Mouse (Mus musculus) embryonic facial prominence, embryonic 11.5 days (tissue): ENCODE measurements at regions not wholly inside any gene's neighbourhood (a gene's known extent, or its start where the extent isn't known, plus 50 kb on each side); places are given as distances from the start of the nearest gene placed in this dataset.

Source experiments
- ATAC-seq: fragments of 200-750 bp; cut with Nextera tagmentation; replicated peaks from 2 replicates; pipeline ENCODE4 v1.8.0; 2017; ENCODE audit warnings: low read depth; ENCODE audit not compliant: insufficient number of reproducible peaks, low FRiP score, low TSS enrichment
- DNase-seq: peaks from one replicate; pipeline ENCODE4 v3.0.0-alpha.2; 2015; ENCODE audit warnings: low spot score
- H3K27ac ChIP-seq: fragments of 300-500 bp; sonication (generic); replicated peaks from 2 replicates; pipeline ENCODE4 v1.5.1; 2014; ENCODE audit warnings: mild to moderate bottlenecking, low read depth, low read length, control low read depth
- H3K27me3 ChIP-seq: fragments of 300-500 bp; sonication (generic); 2 replicates; pipeline ENCODE4 v1.6.1; 2014; ENCODE audit warnings: mild to moderate bottlenecking, low read length, moderate library complexity, mixed read lengths; ENCODE audit not compliant: control insufficient read depth, insufficient read depth
- H3K36me3 ChIP-seq: fragments of 300-500 bp; sonication (generic); replicated peaks from 2 replicates; pipeline ENCODE4 v1.6.1; 2014; ENCODE audit warnings: low read depth, mild to moderate bottlenecking, low read length, moderate library complexity, mixed read lengths; ENCODE audit not compliant: control insufficient read depth, insufficient read depth
- H3K4me1 ChIP-seq: fragments of 300-500 bp; sonication (generic); 2 replicates; pipeline ENCODE4 v1.6.1; 2014; ENCODE audit warnings: low read length, mixed read lengths; ENCODE audit not compliant: control insufficient read depth, insufficient read depth
- H3K4me2 ChIP-seq: fragments of 300-500 bp; sonication (generic); 2 replicates; pipeline ENCODE4 v1.6.1; 2014; ENCODE audit warnings: low read depth, mild to moderate bottlenecking, control low read depth, low read length, moderate library complexity
- H3K4me3 ChIP-seq: fragments of 300-500 bp; sonication (generic); 2 replicates; pipeline ENCODE4 v1.5.1; 2014; ENCODE audit warnings: low read depth, low read length, control low read depth
- H3K9ac ChIP-seq: fragments of 300-500 bp; sonication (generic); replicated peaks from 2 replicates; pipeline ENCODE4 v1.6.1; 2014; ENCODE audit warnings: mild to moderate bottlenecking, control low read depth, low read length
- H3K9me3 ChIP-seq: fragments of 300-500 bp; sonication (generic); replicated peaks from 2 replicates; pipeline ENCODE4 v1.6.1; 2016; ENCODE audit warnings: mild to moderate bottlenecking, low read length, inconsistent platforms, mixed read lengths; ENCODE audit not compliant: control insufficient read depth
- WGBS: fragments of 180-500 bp; shearing (Covaris S2); extraction: QIAGEN DNeasy Blood & Tissue Kit; methylation state at CpG from one replicate; pipeline ENCODE4 v1.1.7; 2014; 5-methylcytosine and 5-hydroxymethylcytosine counted together

DNA sequence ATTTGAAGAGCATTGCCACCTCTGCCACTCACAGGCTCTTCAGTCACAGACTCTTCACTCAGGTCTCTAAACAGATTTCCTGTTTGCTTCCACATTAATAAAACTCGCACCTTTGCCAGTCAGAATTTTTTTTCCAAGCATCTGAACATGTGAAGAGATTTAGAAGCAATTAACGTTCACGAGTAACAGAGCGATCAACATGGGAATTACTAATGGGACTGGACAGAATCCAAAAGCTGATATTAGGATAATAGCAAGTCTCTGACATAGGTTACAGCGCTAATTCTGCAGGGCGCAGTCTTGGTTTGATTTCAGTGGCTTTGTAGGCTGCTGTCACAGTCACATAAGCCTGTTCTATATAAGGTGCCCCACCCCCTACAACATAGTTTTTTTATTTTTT is 275.6 kb downstream of the Dhx15 start:
- Histone ChIP-seq H3K4me2 (no peak overlapping the region), H3K36me3 (no peaks in the 10 kb centered on the region), H3K4me1 (no peaks in the 10 kb centered on the region), H3K9ac (no peak overlapping the region), H3K9me3 (no peaks in the 10 kb centered on the region), H3K4me3 (no peak overlapping the region), H3K27me3 (no peaks in the 10 kb centered on the region), H3K27ac (no peak overlapping the region)
- no peak for DNase-seq
- 74% methylated on average over 6 of the region's 6 CpGs for WGBS
- ATAC-seq = no peak

DNA sequence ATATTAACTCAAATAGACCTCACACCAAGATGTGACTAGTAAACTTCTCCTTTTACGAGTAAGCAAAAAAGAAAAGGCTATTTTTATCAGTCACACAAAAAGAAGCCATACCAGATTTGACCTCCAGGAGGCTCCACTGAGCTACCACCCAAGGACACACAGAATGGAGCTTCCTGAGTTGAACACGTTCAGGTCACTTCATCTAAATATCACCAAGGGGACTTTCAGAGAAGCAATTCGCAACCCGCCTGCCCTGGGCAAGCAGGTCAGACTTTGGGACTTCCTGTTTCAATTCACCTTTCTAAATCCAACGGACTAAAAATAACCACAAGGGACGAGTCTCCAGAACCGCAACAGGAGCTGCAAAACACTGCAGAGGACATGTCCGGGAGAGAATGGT is 281.5 kb downstream of the Dhx15 start:
- no peak overlapping the region for H3K27ac ChIP-seq
- H3K4me1 ChIP-seq = no peaks in the 10 kb centered on the region
- DNase-seq (peak; percentile 15), ATAC-seq (no peak)
- no peaks in the 10 kb centered on the region for H3K9me3 ChIP-seq
- 48% methylated on average over 8 of the region's 8 CpGs for WGBS
- H3K4me3 ChIP-seq = no peak overlapping the region
- no peak overlapping the region for H3K4me2 ChIP-seq
- H3K9ac ChIP-seq = no peak overlapping the region
- no peaks in the 10 kb centered on the region for H3K36me3 ChIP-seq
- no peaks in the 10 kb centered on the region for H3K27me3 ChIP-seq

DNA sequence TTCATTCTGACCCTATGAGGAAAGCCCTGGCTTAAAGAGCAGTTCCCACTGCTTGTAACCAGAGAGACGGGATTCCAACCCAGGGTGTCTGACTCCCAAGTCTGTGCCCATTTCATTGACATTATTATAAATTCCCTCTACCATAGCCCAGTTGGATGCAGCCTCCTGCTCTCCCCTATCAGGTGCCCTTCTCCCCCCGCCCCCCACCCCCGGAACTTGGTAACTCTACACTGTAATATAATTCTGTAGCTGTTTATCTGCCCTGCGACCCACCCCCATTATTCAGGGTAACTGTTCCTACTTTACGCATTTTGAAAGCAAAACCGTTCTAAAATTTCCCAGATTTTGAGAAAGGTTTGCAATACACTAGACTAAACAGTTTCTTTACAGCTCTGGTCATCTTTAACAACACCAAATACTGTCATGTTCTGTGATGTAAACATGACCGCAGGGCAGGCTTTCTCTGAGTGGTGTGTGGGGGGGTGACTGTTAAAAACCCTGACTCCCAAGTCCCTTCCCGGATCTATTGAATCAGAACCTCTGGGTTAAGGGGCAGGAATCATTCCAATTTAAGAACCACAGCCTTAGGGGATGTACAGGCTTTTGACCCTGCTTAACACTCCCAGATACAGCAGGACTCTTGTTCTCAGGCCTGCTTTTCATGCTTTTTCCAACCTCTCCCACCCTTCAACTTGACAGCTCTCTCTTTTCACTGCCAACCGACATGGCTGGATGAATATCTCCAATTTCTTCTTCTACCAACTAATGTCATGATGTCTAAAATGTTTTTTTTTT is 283.8 kb downstream of the Dhx15 start:
- Histone ChIP-seq H3K4me3 (no peak overlapping the region), H3K4me1 (no peaks in the 10 kb centered on the region), H3K36me3 (no peaks in the 10 kb centered on the region), H3K9ac (no peak overlapping the region), H3K9me3 (no peaks in the 10 kb centered on the region), H3K4me2 (no peak overlapping the region), H3K27ac (no peak overlapping the region), H3K27me3 (no peaks in the 10 kb centered on the region)
- 33% methylated on average over 9 of the region's 9 CpGs for WGBS
- DNase-seq = peak; percentile 54
- ATAC-seq = peak; percentile 62; the same call in 1 of the 2 replicates

DNA sequence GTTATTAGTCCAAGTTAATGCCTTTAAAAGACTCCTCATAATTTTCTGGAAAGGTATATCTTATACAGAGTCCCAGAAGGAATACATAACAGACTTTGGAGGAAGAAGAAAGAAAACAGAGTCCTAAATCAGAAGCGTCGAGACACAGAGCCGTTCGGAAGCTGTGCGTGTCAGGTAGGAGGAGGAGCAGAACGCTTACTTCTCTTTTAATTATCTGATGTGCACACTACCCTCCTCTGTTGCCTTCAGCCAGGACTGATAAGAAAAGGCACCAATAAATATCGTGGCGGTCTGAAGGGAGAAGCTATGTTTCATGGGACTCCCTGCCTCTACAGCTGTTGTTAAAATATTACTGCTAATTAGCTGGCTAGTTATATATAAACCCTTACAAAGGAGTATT is 296.2 kb downstream of the Dhx15 start:
- DNase-seq (no peak), ATAC-seq (no peak)
- Histone ChIP-seq H3K27ac (no peak overlapping the region), H3K4me2 (no peak overlapping the region), H3K4me3 (no peak overlapping the region), H3K9me3 (no peaks in the 10 kb centered on the region), H3K36me3 (no peaks in the 10 kb centered on the region), H3K9ac (no peak overlapping the region), H3K27me3 (no peaks in the 10 kb centered on the region), H3K4me1 (no peaks in the 10 kb centered on the region)
- 88% methylated on average over 8 of the region's 8 CpGs for WGBS

DNA sequence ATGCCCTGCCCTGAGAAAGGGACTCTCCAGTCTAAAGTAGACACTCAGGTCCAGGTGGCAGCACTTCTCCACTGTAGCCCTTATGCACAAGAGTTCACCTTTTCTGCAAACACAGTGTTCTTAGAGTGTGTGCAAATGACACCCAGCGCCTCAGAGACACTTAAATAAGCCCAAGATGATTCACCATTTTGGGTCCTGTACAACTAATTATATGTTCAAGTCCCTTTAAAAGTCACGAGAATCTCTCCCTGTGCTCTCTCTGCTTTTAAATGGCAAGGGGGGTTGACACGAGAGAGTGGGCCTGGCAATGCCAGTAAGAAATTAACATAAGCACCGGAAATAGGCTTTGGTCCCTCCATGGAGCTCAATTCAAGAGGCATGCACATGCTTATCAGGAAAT is 299.0 kb downstream of the Dhx15 start:
- Histone ChIP-seq H3K4me2 (no peak overlapping the region), H3K4me3 (no peak overlapping the region), H3K4me1 (no peaks in the 10 kb centered on the region), H3K9me3 (no peaks in the 10 kb centered on the region), H3K27me3 (no peaks in the 10 kb centered on the region), H3K9ac (no peak overlapping the region), H3K36me3 (no peaks in the 10 kb centered on the region), H3K27ac (no peak overlapping the region)
- DNase-seq (no peak), ATAC-seq (no peak)
- WGBS = 79% methylated on average over 4 of the region's 4 CpGs

DNA sequence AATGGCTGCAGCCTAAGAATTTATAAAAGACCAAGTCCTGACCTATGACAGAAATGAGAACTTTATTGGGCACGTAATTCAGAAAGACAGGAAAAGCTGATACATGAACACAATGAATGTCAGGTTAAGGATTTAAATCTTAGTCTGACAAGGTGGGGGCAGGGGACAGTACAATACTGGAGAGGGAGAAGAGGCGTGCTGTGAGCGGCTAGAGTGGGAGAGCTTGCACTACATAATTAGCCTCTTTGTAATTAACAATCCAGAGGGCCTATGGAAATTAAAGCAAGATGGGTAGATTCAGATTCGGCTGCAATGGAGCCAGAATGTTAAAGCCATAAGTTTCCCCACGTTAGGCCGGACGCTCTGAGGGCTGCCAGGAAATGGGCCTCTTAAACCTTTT is 301.9 kb downstream of the Dhx15 start:
- H3K9ac ChIP-seq = no peak overlapping the region
- WGBS = 24% methylated on average over 7 of the region's 7 CpGs
- H3K4me3 ChIP-seq = no peak overlapping the region
- no peaks in the 10 kb centered on the region for H3K4me1 ChIP-seq
- H3K27me3 ChIP-seq = no peaks in the 10 kb centered on the region
- ATAC-seq (no peak), DNase-seq (no peak)
- no peaks in the 10 kb centered on the region for H3K9me3 ChIP-seq
- no peaks in the 10 kb centered on the region for H3K36me3 ChIP-seq
- H3K4me2 ChIP-seq = no peak overlapping the region
- H3K27ac ChIP-seq = no peak overlapping the region

DNA sequence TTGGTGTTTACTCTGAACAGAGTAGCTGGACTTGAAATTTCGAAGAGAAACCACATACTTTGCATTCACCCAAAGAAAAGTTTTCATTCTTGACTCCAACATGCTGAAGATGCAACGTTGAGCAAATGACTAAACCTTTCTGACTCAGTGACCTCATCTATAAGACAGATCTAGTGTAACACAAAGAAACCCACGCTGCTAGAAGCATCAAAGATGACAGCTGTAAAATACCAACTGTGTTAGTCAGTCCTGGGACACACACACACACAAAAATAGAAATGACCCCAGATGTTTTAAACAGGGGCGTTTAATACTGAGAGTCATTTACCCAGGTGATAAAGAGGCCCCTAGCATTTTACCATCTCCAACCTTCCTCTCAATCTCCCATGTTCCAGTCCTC is 307.7 kb downstream of the Dhx15 start:
- Histone ChIP-seq H3K4me3 (no peak overlapping the region), H3K9ac (no peak overlapping the region), H3K27ac (no peak overlapping the region), H3K4me2 (no peak overlapping the region), H3K4me1 (no peaks in the 10 kb centered on the region), H3K27me3 (no peaks in the 10 kb centered on the region), H3K36me3 (no peaks in the 10 kb centered on the region), H3K9me3 (no peaks in the 10 kb centered on the region)
- whole genome bisulfite sequencing = 76% methylated on average over 4 of the region's 4 CpGs
- DNase-seq = no peak
- no peak for ATAC-seq

DNA sequence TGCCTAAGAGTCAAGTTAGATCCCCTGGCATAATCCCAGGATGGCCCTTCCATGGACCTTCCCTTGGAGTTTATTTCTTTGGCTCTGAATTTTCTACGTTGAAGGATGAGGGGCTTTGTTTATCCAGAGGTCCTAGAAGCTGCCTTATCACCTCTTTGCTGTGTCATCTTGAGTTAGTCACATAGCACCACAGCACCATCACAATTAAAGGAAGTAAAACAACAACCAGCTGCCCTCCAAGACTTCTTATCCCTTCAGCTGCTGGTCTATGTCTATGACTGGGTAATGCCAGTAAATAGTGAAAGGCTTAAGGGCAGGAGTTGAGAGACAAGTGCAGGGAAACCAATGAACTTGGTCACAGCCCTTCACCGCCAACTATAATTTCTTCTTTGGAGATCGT is 308.1 kb downstream of the Dhx15 start:
- Histone ChIP-seq H3K9ac (no peak overlapping the region), H3K4me3 (no peak overlapping the region), H3K4me2 (no peak overlapping the region), H3K27ac (no peak overlapping the region), H3K9me3 (no peaks in the 10 kb centered on the region), H3K27me3 (no peaks in the 10 kb centered on the region), H3K36me3 (no peaks in the 10 kb centered on the region), H3K4me1 (no peaks in the 10 kb centered on the region)
- DNase-seq (no peak), ATAC-seq (no peak)
- 83% methylated on average over 3 of the region's 3 CpGs for WGBS
